Mouse (Mus musculus): ENCODE measurements around the gene C77080.

- TF ChIP-seq GATA1 (IDR thresholded peaks at IDR 0.05; ENCODE audit: borderline replicate concordance, low read length) (no peak), FLI1 (IDR thresholded peaks at IDR 0.05; ENCODE audit: low read length) (no peak)
These were observed 66.9 kb downstream of the C77080 start for GRCm38 (mm10) chr4:129194280-129194679.

All from megakaryocyte, embryonic 14.5 days (primary cell).